Mouse (Mus musculus) heart, postnatal 36 days (tissue): ENCODE results near the gene Rad51b. TPM values are rescaled to one million over a fixed set of nuclear protein-coding genes. Genes with fewer than 3 reads are reported as not detected.
A peak's percentile ranks its signal among the peaks of the same experiment; 100 is the strongest.

ENCODE experiments used
- DNase-seq, 2 experiments: peaks; one replicate each; pipeline ENCODE4 v3.0.0; 2021 to 2022
- intact Hi-C: fragments of 180-260 bp; cut with DNase I; formaldehyde crosslinking; loops from one replicate; pipeline ENCODE4 v1.15.1; 2025
- total RNA-seq, 2 experiments: library from RNA; stranded (reverse); gene quantifications; 2 replicates each; pipeline ENCODE4 v1.2.3; 2021

The Rad51b gene
- total RNA-seq, 2 experiments from 2014 or later, result 0.53 to 0.60 TPM

DNA sequence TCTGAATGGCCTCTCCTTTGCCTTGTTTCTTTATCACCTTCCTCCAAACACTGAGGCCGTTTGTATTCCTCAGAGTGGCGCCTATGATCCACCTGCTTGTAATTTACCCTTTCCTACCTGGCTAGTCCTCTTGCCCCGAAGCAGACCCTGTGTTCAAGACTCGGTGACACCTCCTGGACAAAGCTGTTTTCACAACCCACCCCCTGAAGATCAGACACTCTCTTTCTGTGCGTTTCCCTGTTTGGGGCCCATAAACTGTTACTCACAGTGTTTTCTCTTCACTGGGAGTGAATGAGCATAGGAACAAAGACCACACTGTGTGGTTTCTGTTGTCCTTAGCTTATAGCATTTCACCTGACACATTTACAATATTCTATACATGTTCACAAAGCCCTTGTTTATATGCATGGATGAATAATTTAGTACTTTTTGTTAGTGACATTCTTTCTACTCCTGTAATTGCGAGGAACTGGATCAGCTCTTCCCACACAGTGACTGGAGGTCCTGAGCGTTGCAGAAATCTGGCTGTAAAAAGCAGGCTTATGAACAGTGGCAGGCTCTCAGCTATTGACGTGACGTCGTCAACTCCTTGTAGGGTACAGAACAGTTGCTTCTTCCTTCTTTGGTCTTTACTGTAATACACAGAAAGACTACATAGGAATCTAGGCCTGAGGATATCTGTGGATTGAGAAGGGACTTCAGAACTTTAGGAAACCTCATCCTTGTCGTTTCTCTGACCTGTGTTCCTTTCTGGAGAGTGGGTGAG is 408.6 kb downstream of the Rad51b start:
- no peak for DNase-seq
- intact Hi-C loops, result no loop called here

DNA sequence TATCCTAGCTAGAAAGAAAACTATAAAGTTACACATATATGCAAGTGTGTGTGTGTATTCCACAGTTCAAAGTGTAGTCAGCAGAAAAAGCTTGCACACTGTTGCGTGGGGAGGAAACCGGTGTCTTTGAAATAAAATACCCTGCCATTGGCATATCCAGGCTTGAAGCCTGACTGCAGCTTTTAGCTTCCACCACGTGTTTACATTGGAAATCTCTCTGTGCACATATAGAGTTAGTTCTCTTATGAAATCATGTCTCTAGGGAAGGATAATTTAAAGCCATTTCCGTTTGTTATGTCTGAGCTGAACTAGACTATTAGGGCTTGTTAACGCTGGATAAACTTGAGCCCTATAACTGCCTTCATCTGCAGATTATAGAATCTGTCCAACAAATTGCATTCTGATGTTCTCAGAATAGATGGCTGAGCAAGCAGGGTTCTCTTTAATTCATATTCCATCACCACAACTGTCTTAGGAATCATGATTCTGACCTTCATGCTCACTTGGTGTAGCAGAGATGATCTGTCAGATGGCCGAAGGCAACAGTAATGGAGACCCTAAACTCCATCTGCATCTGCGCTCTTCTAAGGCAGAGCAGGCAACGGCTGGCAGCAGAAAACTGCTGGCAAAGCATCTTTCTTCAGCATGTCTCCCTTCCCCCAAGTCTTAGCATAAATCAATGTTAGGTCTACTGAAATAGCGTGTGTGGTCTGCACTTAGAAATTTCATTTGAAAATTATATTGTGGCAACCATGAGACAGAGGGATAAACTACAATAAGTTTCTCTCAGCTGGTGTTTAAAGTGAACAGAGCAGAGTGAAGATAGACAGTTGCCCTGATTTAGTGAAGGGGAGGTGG is 410.7 kb downstream of the Rad51b start:
- no peak for DNase-seq
- intact Hi-C loops, result no loop called here

DNA sequence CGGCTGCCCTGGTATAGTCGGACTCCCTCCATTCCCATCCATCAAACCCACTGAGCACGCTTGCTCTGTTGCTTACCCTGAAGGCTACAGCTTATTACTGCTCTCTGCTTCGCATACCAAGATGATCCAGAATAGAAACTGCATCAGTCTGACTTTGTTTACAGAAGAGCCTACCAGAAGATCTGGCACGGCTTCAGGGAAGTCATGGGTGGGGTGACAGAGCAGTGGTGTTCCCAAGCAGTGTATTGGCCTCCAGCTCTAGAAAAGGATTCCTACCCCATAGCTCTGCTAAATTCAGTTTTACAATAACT is 411.3 kb downstream of the Rad51b start:
- DNase-seq, result peak in 1 of 2 experiments; percentile 26
- intact Hi-C loops, result no loop called here

DNA sequence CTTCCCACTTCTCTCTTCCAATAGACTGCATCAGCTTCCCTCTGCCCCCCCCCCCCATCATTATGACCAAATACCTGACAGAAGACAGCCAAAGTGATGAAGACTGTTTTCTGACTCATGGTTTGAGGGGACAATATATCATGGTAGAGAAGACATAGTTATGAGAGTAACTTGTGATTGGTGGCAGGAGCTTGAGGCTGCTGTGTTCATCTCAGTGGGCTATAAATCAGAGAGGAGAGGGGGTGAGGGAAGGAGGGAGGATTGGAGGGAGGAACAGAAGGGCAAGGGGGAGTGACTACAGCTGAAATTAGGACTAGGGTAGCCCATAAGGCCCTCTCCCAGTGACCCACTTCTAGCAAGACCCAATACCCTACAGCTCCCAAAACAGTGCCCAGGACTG is 416.2 kb downstream of the Rad51b start:
- DNase-seq, result no peak
- intact Hi-C loops, result no loop called here

DNA sequence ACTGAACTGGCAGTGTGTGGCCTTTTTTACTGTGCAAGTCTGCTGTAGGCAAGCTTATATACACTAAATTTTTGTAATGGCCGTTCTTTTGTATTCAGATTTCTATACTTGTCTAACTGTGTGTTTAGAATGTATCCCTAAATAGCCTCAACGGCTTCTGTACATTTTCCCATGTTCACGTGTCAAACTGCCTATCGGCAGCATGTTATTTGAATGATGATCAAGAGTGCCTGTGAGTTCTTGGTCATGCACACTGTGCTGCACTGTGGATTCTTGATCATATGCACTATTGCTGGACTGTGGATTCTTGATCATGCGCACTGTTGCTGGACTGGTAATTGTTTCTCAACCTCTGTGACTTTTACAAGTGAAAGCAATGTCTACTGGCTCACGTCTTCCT is 417.4 kb downstream of the Rad51b start:
- intact Hi-C loops, result no loop called here
- no peak for DNase-seq

DNA sequence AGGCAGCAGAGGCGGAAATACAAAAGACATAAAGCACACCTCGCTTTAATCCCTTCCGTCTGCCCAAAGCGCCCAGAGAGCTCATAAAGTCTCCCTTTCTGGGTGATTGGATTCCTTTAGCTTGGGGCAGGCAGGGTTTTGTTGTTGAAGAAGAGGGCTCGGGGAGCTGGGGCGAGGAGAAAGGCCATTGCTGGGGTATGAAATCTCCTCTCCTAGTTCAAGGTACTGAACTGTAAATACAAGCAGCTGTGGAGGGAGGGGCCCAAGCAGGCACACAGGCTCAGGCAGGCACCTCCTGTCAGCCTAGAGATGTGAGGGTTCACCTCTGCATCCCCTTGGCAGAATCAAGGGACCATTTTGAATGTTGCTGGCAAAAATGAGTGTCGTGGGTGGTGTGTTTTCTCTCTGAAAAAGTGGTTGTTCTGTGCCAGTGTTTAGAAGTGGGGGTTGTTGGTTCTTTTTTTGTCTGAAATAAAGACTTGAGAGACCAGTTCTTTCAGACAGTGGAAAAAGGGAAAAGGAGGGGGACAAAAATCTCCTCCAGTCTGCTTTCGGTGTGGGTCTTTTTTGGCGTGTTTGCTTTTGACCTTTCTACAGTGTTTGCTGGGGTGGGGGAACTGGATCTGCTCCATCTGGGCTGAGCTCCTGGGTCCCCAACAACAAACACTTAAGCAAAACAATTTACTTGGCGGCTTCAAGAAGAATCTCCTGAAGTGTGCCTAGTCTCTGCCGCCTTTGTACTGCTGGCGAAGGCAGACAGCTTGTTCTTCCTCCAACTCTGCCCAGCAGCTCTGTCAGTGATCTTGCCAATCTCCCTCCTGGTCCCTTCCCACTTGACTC is 418.6 kb downstream of the Rad51b start:
- intact Hi-C loops, result no loop called here
- DNase-seq, result no peak

DNA sequence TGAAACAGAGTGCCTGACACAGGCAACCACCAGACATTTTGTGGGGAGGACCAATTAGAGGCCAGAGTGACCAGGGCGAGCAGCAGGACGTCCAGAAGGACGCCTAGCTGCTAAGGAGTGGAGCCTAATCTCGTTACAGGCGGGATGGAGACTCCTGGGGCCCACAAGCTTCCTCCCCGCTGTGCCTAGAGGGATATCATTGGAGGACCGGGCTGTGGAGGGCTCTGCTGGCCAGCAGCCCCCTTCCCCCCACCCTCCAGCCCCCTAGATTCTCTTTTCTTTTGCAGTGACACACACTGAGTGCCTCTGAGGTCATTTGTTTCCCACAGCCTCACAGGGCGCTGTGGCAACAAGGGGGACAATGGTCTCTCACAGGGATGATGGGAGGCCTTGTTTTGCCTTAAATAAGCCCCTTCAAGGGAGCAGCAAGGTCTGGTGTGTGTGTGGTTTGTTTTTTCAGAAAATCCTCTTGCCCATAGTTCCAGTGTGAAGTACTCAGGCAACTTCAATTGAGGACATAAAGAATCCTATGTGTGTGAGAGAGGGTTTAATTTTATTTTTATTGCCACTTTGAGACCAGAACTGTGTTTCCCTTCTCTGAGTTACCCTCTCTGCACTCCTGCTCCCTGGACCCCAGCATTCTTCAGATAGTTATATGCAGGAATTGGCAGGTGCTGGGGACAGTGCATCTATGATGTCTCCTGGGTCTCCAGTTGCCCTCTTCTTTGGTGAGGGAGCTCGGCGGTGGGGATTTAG is 422.2 kb downstream of the Rad51b start:
- no peak for DNase-seq
- intact Hi-C loops, result no loop called here

DNA sequence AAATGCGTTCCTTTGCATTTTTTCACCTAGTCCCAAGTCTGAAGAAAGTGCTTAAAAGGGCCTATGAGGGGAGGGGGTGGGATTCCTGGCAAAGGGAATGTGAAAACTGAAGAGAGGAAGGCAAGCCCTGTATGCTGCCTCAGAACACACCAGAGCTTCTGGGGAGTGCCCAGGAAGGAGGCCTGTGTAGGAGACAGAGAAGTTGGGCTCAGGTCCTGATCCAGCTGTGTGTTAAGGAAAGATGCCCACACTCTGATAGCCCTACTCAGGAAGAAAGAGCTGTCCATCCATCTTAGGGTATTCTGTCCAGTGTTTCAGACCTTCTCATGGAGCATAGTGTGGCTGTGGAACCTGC is 422.7 kb downstream of the Rad51b start:
- intact Hi-C loops, result no loop called here
- no peak for DNase-seq

DNA sequence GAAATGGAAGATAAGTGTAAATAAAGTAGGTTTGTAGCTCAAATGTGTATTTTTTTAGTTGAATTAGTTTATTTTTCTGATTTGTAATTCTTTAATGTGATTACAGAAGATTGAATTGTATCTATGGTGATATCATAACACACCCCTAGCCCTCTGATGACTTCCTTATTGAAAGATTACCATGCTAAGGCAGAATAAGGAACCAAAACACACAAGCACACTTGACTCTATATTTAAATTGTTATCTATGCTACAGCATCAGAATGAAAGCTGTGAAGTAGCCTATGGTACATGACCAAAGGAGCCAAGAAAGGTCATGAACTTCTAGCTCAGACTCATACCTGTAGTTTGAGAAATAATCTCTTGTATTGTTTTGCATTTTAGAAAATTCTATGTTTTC is 427.8 kb downstream of the Rad51b start:
- DNase-seq, result no peak
- intact Hi-C loops, result loop anchor here (5.0 kb wide), 1 partner anchor 43 kb away; no protein-coding TSS in a partner anchor

DNA sequence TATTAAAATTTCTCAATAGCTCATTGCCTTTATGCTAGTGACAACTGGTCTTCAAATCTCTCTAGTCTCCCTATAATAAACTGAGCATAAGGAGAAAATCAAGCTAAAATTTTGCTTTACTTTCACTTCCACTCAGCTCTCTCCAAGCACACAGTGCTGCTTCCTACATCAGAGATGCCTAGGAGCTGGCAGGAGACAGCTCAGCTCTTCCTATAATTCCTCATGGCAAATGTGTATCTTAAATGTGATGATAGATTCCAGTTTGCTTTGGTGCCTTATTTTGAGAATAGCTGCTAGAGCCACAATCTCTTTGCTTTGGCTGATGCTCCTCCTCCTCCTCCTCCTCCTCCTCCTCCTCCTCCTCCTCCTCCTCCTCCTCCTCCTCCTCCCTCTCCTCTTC is 428.6 kb downstream of the Rad51b start:
- intact Hi-C loops, result loop anchor here (5.0 kb wide), 1 partner anchor 43 kb away; no protein-coding TSS in a partner anchor
- no peak for DNase-seq

DNA sequence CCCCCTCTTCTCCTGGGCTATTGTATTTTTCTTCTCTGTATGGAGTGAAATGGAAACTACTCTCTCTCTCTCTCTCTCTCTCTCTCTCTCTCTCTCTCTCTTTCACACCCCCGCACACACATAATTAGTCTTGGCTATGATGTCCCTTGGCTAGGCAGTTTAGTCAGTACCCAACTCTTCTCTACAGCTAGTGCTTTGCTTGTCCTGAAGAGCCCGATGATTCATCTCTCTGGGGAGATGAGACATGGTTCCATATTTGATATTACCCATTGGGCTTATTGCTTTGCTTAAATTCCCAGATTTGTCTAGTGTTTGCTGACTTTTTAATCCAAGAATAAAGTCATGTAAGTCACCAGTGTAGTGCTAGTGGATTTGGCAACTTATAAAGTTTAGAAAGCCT is 429.0 kb downstream of the Rad51b start:
- intact Hi-C loops, result loop anchor here (5.0 kb wide), 1 partner anchor 44 kb away; no protein-coding TSS in a partner anchor
- DNase-seq, result no peak

DNA sequence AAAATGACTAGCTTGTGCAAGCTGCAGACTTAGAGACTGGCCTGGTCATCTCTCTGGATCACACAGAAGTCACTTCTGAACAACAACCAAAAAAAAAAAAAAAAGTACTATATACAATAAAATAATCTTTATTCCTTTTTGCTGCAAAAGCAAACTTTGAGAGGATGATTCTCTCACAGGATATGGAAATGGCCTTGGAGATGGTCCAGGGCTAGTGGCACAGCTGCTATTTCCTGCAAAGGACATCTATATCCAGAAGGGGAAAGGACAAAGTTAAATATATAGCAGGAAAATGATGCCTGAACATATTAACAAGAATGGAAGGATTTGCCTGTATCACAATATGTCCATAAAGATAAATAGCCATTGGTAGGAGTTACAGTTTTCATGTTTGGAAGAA is 429.9 kb downstream of the Rad51b start:
- DNase-seq, result no peak
- intact Hi-C loops, result loop anchor here (5.0 kb wide), 1 partner anchor 45 kb away; no protein-coding TSS in a partner anchor

DNA sequence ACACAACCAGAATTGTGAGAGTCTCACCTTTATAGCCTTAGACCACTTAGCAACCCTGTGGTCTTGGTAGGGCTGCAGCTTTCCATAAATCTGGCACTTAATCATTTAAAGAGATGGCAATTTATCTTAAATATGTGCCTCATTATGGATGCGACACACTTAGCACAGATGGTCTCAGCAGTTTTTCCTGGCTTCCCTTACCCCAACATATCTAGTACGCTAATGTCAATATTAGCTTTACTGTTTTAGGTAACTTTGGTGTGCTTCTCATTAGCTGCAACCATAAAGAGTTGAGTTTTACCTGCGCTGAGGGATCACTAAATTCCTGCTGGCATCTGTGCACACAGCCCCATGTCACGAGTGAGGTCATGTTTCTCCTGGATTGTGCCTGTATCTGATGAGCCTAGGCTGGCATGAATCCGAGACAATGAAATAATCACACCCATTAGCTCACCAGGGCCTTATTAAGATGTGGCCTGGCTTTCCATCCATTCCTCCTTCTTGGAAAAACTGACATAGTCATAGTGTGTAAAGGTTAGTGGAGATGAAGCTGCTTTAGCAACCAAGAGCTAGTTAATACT is 432.9 kb downstream of the Rad51b start:
- no peak for DNase-seq
- intact Hi-C loops, result loop anchor here (5.0 kb wide), 1 partner anchor 48 kb away; no protein-coding TSS in a partner anchor

DNA sequence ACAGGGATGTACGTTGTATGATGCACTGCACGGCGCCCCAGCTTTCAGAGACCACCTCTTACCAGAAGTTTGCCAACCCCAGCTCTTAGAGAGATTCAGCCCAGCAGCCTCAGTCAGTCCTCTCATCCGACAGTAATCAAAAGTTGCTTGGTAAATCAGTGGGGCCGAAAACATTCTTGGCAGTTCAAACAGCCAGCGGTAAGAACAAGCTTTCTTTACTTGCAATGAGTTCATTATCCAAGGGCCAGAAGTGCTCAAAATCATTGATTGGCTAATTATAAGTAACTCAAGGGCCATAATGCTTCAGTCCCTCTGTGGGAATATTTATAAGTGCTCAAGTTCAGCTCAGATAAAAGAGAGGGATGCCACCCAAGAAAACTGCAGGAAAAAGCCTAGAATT is 434.8 kb downstream of the Rad51b start:
- DNase-seq, result no peak
- intact Hi-C loops, result no loop called here

DNA sequence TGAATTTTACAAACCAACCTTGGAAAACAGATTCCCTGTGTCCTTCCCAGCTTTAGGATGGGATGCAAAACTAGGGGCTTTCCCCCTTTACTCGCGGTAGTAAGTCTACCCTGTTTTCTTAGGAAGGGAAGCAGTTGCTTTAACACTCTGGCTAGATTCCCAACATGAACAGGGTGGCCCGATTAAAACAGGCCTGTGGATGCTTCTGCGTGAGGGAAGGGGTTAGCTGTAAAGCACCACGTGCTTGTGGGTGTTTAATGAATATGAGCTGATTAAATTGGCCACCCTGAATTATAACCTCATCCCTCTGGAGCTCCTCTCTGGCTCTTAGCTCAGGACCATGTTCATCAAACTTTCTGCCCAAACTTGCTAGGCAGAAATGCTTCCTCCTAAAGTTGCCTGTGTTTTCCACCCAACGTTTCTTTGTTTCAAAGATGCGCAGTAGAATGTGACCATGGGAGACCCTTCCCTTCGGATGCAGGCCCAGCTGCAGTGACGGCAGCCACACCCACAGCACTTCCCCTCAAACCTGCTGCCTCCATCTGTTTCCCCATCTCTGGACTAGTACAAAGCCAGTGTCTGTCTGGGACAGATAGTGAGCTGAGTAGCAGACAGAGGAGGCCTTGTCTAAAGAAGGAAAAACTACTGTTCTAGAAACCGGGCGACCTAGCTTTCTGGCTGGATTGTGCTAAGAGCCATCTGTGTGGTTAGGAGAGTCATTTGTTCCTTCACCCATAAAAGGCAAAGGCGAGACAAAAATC is 435.5 kb downstream of the Rad51b start:
- intact Hi-C loops, result no loop called here
- DNase-seq, result no peak

DNA sequence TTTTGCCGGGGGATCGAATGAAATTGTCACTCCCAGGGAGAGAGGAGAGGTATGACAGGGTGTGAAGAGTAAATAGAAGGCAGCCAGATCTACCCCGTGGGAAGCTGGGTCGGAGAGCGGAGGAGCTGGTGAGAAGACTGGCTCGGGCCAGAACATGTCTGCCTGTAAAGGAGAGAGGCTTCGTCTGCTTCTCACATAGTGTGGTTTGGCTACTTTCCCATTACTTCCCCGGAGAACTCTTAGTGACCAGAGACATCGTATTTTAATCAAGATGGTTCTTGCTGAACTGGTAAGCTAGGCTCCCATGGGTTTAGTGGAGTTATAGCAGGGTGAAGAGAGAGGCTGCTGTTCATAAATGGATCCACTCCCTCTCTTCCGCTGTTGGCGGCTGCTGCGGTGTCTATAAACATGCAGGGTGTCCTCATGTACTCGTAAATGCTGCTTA is 438.3 kb downstream of the Rad51b start:
- intact Hi-C loops, result loop anchor here (5.0 kb wide), 1 partner anchor 397 kb away; no protein-coding TSS in a partner anchor
- DNase-seq, result no peak

DNA sequence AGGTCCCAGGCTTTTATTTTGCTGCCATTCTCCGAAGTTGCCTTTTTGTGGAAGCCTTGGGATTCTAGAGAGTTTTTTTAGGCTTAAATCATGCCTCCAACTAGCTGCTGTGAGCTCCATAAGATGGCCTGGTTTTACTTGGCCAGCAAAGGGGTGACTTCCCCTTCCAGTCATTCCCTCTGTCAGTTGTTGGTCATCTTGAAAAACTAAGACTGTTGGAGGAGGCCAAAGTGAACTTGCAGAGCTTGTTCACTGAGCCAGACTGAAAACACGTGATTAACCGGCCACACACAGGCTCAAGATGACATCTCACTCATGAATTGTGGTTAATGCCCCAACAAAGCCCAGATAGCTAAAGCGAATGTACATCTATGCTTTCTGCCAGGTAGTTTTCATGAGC is 438.8 kb downstream of the Rad51b start:
- no peak for DNase-seq
- intact Hi-C loops, result loop anchor here (5.0 kb wide), 1 partner anchor 396 kb away; no protein-coding TSS in a partner anchor

DNA sequence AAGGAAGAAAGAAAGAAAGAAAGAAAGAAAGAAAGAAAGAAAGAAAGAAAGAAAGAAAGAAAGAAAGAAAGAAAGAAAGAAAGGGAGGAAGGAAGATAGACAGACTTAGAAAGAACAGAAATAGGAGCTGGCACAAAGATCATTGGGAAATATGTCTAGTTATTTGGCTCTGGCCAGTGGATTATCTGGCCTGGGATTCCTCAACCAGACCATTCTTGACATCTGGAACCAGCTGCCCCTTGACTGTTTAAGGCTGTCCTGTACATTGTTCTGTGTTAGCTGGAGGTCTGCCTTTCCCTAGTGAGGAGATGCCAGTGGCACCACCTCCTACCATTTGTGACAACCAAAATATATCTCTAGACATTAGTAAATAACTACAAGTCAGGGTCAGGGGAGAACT is 441.6 kb downstream of the Rad51b start:
- intact Hi-C loops, result loop anchor here (5.0 kb wide), 1 partner anchor 394 kb away; no protein-coding TSS in a partner anchor
- DNase-seq, result no peak
